Mouse (Mus musculus) spleen, adult 2 months (tissue): ENCODE measurements around the gene Scaf1. TPM values are rescaled to one million over a fixed set of nuclear protein-coding genes. Genes with fewer than 3 reads are reported as not detected.

ENCODE experiments used
- DNase-seq, 2 experiments: peaks; one replicate each; pipeline versions ENCODE4 v3.0.0 to v3.0.0-alpha.2; 2012 to 2021; ENCODE audit warnings: low spot score in 2 of 2, low read depth in 1 of 2
- H3K27ac ChIP-seq: fragments of 200-500 bp; 2 replicates; pipeline ENCODE4 v1.5.1; 2012; ENCODE audit warnings: low read length, inconsistent platforms; ENCODE audit not compliant: insufficient read depth
- H3K27me3 ChIP-seq: fragments of 200-500 bp; 2 replicates; pipeline ENCODE4 v1.6.1; 2012; ENCODE audit warnings: mild to moderate bottlenecking, moderate library complexity, low read length, inconsistent platforms; ENCODE audit not compliant: control insufficient read depth, insufficient read depth
- H3K36me3 ChIP-seq: fragments of 200-500 bp; 2 replicates; pipeline ENCODE4 v1.6.1; 2012; ENCODE audit warnings: mild to moderate bottlenecking, low read length, inconsistent platforms; ENCODE audit not compliant: control insufficient read depth, insufficient read depth
- H3K4me1 ChIP-seq: fragments of 200-500 bp; 2 replicates; pipeline ENCODE4 v1.6.1; 2011; ENCODE audit warnings: inconsistent platforms; ENCODE audit not compliant: control insufficient read depth, insufficient read depth, insufficient read length
- H3K4me3 ChIP-seq: fragments of 200-500 bp; 2 replicates; pipeline ENCODE4 v1.5.1; 2011; ENCODE audit warnings: mild to moderate bottlenecking, inconsistent platforms; ENCODE audit not compliant: insufficient read depth, insufficient read length; ENCODE audit errors: extremely low read depth
- CTCF ChIP-seq: fragments of 200-500 bp; IDR thresholded peaks from 2 replicates; pipeline ENCODE4 v1.5.1; 2011; ENCODE audit warnings: mild to moderate bottlenecking, inconsistent platforms; ENCODE audit not compliant: insufficient read depth, insufficient read length, insufficient replicate concordance; ENCODE audit errors: extremely low read depth
- POLR2A ChIP-seq: fragments of 200-500 bp; IDR thresholded peaks from 2 replicates; pipeline ENCODE4 v1.6.1; 2011; ENCODE audit warnings: low read depth, low read length, inconsistent platforms
- WGBS: fragments of 180-500 bp; shearing (Covaris S2); methylation state at CpG from one replicate; pipeline ENCODE4 v1.1.7; 2018; 5-methylcytosine and 5-hydroxymethylcytosine counted together
- polyA plus RNA-seq: library from polyadenylated mRNA; depleted of rRNA; stranded (reverse); fragments of >200 nt; gene quantifications from 2 replicates; pipeline ENCODE4 v1.2.3, GENCODE M21; 2012

Gene Scaf1
- polyA plus RNA-seq, 1 experiment = 59.0 TPM

GRCm38 (mm10) chr7:45013366-45014095 is 2.6 kb downstream of the Scaf1 start:
- peaks cover 6% of the 10 kb centered on the region; the same call in 1 of the 2 replicates for H3K4me1 ChIP-seq
- H3K27ac ChIP-seq = no peak overlapping the region
- H3K27me3 ChIP-seq = no peaks in the 10 kb centered on the region
- peaks cover 11% of the 10 kb centered on the region for H3K36me3 ChIP-seq
- no peak for DNase-seq
- TF ChIP-seq POLR2A = no peak
- TF ChIP-seq CTCF = no peak
- WGBS = 95% methylated on average over 16 of the region's 16 CpGs
- no peak overlapping the region for H3K4me3 ChIP-seq

- Histone ChIP-seq H3K36me3 (peaks cover 18% of the 10 kb centered on the region), H3K27me3 (no peaks in the 10 kb centered on the region), H3K4me1 (peaks cover 2% of the 10 kb centered on the region; the same call in 1 of the 2 replicates), H3K27ac (no peak overlapping the region), H3K4me3 (no peak overlapping the region)
- TF ChIP-seq POLR2A (no peak), CTCF (no peak)
- WGBS = 90% methylated on average over 4 of the region's 4 CpGs
- DNase-seq = no peak
These were observed 3.3 kb downstream of the Scaf1 start for GRCm38 (mm10) chr7:45012824-45013223.

GRCm38 (mm10) chr7:45012011-45012410 is 4.2 kb downstream of the Scaf1 start:
- Histone ChIP-seq H3K27me3 (no peaks in the 10 kb centered on the region), H3K27ac (no peak overlapping the region), H3K4me1 (peaks cover 2% of the 10 kb centered on the region; the same call in 1 of the 2 replicates), H3K36me3 (peaks cover 26% of the 10 kb centered on the region), H3K4me3 (no peak overlapping the region)
- TF ChIP-seq POLR2A (no peak), CTCF (no peak)
- 96% methylated on average over 6 of the region's 6 CpGs for WGBS
- DNase-seq = no peak

- TF ChIP-seq CTCF = no peak
- TF ChIP-seq POLR2A = no peak
- 94% methylated on average over 19 of the region's 19 CpGs for WGBS
- DNase-seq = no peak
These were observed 7.8 kb downstream of the Scaf1 start for GRCm38 (mm10) chr7:45008411-45008810.

DNA sequence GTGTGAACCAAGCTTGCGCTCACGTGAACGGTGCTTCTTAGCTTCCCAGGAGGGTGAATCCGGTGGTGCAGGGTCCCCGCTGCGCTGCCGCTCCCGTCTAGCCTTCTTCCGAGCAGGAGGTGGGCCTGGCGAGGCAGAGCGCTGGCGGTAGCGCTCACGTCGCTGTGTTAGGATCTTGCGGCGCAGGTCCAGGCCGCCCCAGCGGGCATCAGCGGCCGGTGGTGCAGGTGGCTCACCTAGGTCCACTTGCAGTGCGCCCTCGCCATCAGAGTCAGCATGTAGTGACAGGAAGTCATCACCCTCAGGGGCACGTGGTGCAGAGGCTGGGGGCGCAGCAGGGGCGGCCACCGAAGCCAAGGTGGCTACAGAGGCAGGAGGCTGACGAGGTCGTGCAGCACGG is 8.3 kb downstream of the Scaf1 start:
- DNase-seq = no peak
- H3K4me1 ChIP-seq = no peaks in the 10 kb centered on the region
- H3K27ac ChIP-seq = no peak overlapping the region
- H3K4me3 ChIP-seq = no peak overlapping the region
- H3K36me3 ChIP-seq = peaks cover 53% of the 10 kb centered on the region
- no peaks in the 10 kb centered on the region for H3K27me3 ChIP-seq
- TF ChIP-seq POLR2A = no peak
- TF ChIP-seq CTCF = no peak
- WGBS = 96% methylated on average over 30 of the region's 30 CpGs

More at GRCm38 (mm10) chr7:45008411-45008810, 7.8 kb downstream of the Scaf1 start:
- H3K4me1 ChIP-seq = no peaks in the 10 kb centered on the region
- no peak overlapping the region for H3K4me3 ChIP-seq
- no peaks in the 10 kb centered on the region for H3K27me3 ChIP-seq
- H3K27ac ChIP-seq = no peak overlapping the region
- H3K36me3 ChIP-seq = peaks cover 49% of the 10 kb centered on the region

DNA sequence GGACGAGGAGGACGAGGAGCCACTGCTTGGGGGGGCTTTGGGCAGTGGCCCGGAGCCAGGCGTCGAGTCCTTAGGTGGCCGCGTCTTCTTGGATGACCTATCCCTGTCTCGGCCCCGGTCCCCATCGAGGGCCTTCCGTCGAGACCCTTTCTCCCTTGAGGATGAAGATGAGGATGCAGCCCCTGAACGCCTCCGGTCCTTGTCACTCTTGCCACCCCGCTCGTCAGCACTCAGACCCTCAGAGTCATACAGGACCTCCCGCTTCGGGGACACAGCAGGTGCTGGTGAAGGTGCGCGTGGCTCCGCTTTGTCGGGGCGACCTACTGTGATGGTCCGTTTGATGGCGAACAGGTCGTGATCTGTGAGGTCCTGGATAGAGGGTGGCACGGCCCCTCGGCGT is 9.0 kb downstream of the Scaf1 start:
- Histone ChIP-seq H3K27ac (no peak overlapping the region), H3K27me3 (no peaks in the 10 kb centered on the region), H3K4me1 (no peaks in the 10 kb centered on the region), H3K4me3 (no peak overlapping the region), H3K36me3 (peaks cover 57% of the 10 kb centered on the region)
- DNase-seq = no peak
- no peak for TF ChIP-seq POLR2A
- TF ChIP-seq CTCF = no peak
- 97% methylated on average over 29 of the region's 29 CpGs for WGBS

DNA sequence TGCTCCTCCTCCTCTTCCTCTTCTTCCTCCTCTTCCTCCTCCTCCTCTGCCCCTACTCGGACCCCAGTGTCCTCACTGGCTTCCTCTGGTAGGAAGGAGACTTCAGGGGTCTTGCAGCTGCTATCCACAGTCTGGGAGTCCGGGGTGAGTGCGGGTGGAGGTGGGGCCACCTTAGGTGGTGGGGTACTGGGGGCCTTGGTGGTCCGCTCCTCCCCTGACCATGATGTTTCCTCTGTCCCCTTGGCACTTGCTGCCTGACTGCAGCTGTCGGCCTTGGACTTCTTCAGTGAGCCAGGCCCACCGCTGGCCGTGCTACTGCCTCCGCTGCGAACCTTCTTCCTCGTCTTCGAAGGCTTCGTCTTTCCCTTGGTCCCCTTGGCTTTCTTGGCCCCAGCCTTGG is 9.7 kb downstream of the Scaf1 start:
- Histone ChIP-seq H3K27ac (no peak overlapping the region), H3K36me3 (peaks cover 57% of the 10 kb centered on the region), H3K4me1 (no peaks in the 10 kb centered on the region), H3K4me3 (no peak overlapping the region), H3K27me3 (no peaks in the 10 kb centered on the region)
- DNase-seq = no peak
- no peak for TF ChIP-seq CTCF
- no peak for TF ChIP-seq POLR2A
- 90% methylated on average over 12 of the region's 12 CpGs for WGBS
